27 mouse cellular contexts compared by ENCODE assay signal in the genomic region with DNA sequence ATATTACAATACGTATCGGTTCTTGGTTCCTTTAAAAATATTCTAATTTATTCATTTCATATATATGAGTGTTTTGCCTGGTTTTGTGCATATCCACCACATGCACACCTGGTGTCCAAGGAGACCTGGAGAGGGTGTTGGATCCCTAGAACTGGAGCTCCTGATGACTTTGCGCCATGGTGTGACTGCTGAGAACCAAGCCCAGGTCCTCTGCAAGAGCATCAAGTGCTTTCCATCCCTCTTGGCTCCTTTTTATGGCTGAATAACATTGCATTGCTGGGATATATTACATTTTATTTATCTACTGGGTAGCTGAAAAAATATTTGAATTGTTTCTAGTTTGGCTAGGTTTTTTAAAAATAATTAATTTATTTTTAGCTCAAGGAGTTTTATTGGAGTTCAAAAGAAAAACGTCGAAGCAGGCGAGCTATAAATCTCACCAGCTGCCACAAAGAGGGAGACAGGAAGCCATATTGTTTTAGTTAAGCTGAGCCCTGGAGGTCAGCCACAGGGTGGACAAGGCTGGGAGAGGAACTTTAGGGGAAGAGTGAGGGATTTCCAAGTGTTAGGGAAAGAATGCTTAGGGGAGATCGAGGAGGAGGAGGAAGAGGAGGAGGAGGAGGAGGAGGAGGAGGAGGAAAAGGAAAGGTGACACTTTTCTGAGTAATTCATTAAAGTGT.
DNase-seq lines count a peak whose midpoint lies in the region; ATAC-seq and TF ChIP-seq lines count a peak whose summit lies in the region.
"Had no signal": no experiment of that assay in that cellular context is flagged by ENCODE, and none has a peak within 500 bp of the region (broad histone marks: within the 10 kb centered on the region; RNA-seq: fewer than 3 reads in every experiment).

No protein-coding gene starts in this region.

- no peaks in the 10 kb centered on the region for H3K9me3 ChIP-seq in lung, embryonic 14.5 days (ENCODE audit: low read depth, low read length)
- H3K9me3 ChIP-seq in embryonic facial prominence, embryonic 11.5 days (replicated peaks; ENCODE audit: control insufficient read depth, low read length): no peaks in the 10 kb centered on the region
- H3K9me3 ChIP-seq: embryonic facial prominence, embryonic 12.5 days; limb, embryonic 15.5 days; liver, embryonic 13.5 days; midbrain, embryonic 10.5 days; midbrain, embryonic 15.5 days had no signal

- H3K27ac ChIP-seq in lung, embryonic 14.5 days (ENCODE audit: low read depth): no peak overlapping the region
- no peak overlapping the region for H3K27ac ChIP-seq in embryonic facial prominence, embryonic 11.5 days (replicated peaks; ENCODE audit: low read depth, low read length)
- H3K27ac ChIP-seq: embryonic facial prominence, embryonic 12.5 days; gastrocnemius, adult 2 months; layer of hippocampus, adult 2 months; left cerebral cortex, adult 2 months; limb, embryonic 15.5 days; liver, embryonic 13.5 days; midbrain, embryonic 10.5 days; midbrain, embryonic 15.5 days had no signal

- no peak overlapping the region for H3K9ac ChIP-seq in lung, embryonic 14.5 days
- H3K9ac ChIP-seq in embryonic facial prominence, embryonic 11.5 days (replicated peaks; ENCODE audit: low read length): no peak overlapping the region
- H3K9ac ChIP-seq: embryonic facial prominence, embryonic 12.5 days; limb, embryonic 15.5 days; liver, embryonic 13.5 days; midbrain, embryonic 15.5 days had no signal

- H3K4me1 ChIP-seq in lung, embryonic 14.5 days (ENCODE audit: insufficient read depth): no peaks in the 10 kb centered on the region
- H3K4me1 ChIP-seq in embryonic facial prominence, embryonic 11.5 days (ENCODE audit: control insufficient read depth, insufficient read depth, low read length): no peaks in the 10 kb centered on the region
- H3K4me1 ChIP-seq: liver, embryonic 13.5 days; midbrain, embryonic 15.5 days had no signal

- ATAC-seq in lung, embryonic 14.5 days (ENCODE audit: insufficient read depth): no peak
- no peak for ATAC-seq in embryonic facial prominence, embryonic 11.5 days (replicated peaks; ENCODE audit: insufficient number of reproducible peaks, low FRiP score, low TSS enrichment, low read depth)
- no peak for ATAC-seq in monocyte, adult 5-6 weeks (replicated peaks; ENCODE audit: insufficient number of reproducible peaks, low FRiP score, low TSS enrichment, poor library complexity, severe bottlenecking)
- ATAC-seq: CD4-positive, CD25-positive, alpha-beta regulatory T cell, adult 4 months; forebrain, embryonic 14.5 days; hindbrain, embryonic 16.5 days; midbrain, embryonic 15.5 days had no signal

- 46% methylated on average over 7 of the region's 7 CpGs for WGBS in lung, embryonic 14.5 days
- 45% methylated on average over 7 of the region's 7 CpGs for WGBS in embryonic facial prominence, embryonic 11.5 days

- no peak overlapping the region for H3K4me2 ChIP-seq in lung, embryonic 14.5 days
- H3K4me2 ChIP-seq in embryonic facial prominence, embryonic 11.5 days (ENCODE audit: low read depth, low read length): no peak overlapping the region
- H3K4me2 ChIP-seq: embryonic facial prominence, embryonic 12.5 days; limb, embryonic 15.5 days; liver, embryonic 13.5 days; midbrain, embryonic 15.5 days had no signal

- DNase-seq in lung, embryonic 14.5 days: peak; percentile 21
- no peak for DNase-seq in lung, postnatal 10 days
- peak; percentile 47 for DNase-seq in embryonic facial prominence, embryonic 11.5 days (ENCODE audit: low spot score)
- peak; percentile 40 for DNase-seq in kidney, postnatal 14 days
- peak; percentile 50 for DNase-seq in mesoderm, embryonic 11.5 days (ENCODE audit: low read depth, low spot score)
- DNase-seq in gastrocnemius, postnatal 4 days (ENCODE audit: low spot score in 2 of 2): no peak
- DNase-seq in adrenal gland, postnatal 14 days: no peak
- DNase-seq: cerebellum, adult 9-10 months; cerebellum, postnatal 36 days; gastrocnemius, adult 2 months; gastrocnemius, postnatal 36 days; liver, embryonic 13.5 days; lung, adult 18-20 months; lung, postnatal 14 days; right cerebral cortex, adult 18-20 months; right cerebral cortex, postnatal 4 days; thymus, postnatal 4 days had no signal

- H3K4me3 ChIP-seq in lung, embryonic 14.5 days (ENCODE audit: low read depth, low read length): no peak overlapping the region
- H3K4me3 ChIP-seq in embryonic facial prominence, embryonic 11.5 days (ENCODE audit: low read depth, low read length): no peak overlapping the region
- H3K4me3 ChIP-seq: embryonic facial prominence, embryonic 12.5 days; gastrocnemius, adult 2 months; layer of hippocampus, adult 2 months; left cerebral cortex, adult 2 months; limb, embryonic 15.5 days; liver, embryonic 13.5 days; midbrain, embryonic 10.5 days; midbrain, embryonic 15.5 days had no signal

- no peaks in the 10 kb centered on the region for H3K36me3 ChIP-seq in lung, embryonic 14.5 days (ENCODE audit: insufficient read depth)
- no peaks in the 10 kb centered on the region for H3K36me3 ChIP-seq in embryonic facial prominence, embryonic 11.5 days (replicated peaks; ENCODE audit: control insufficient read depth, insufficient read depth, low read depth, low read length)
- H3K36me3 ChIP-seq: embryonic facial prominence, embryonic 12.5 days; limb, embryonic 15.5 days; liver, embryonic 13.5 days; midbrain, embryonic 10.5 days; midbrain, embryonic 15.5 days had no signal

- no peaks in the 10 kb centered on the region for H3K27me3 ChIP-seq in lung, embryonic 14.5 days (ENCODE audit: insufficient read depth, low read length)
- H3K27me3 ChIP-seq in embryonic facial prominence, embryonic 11.5 days (ENCODE audit: control insufficient read depth, insufficient read depth, low read length): no peaks in the 10 kb centered on the region
- H3K27me3 ChIP-seq: embryonic facial prominence, embryonic 12.5 days; limb, embryonic 15.5 days; liver, embryonic 13.5 days; midbrain, embryonic 15.5 days had no signal

- TF ChIP-seq CTCF in lung, embryonic 14.5 days (IDR thresholded peaks at IDR 0.05; ENCODE audit: low read depth): no peak

Comparison
In these comparisons a context has a peak if more than half of its experiments do, and no peak if none do; other contexts are left out.
1. DNase-seq: peak in lung, embryonic 14.5 days (single experiment), embryonic facial prominence, embryonic 11.5 days (single experiment), kidney, postnatal 14 days (single experiment) and mesoderm, embryonic 11.5 days (single experiment); none in lung, postnatal 10 days (single experiment), gastrocnemius, postnatal 4 days (0 of 2) and adrenal gland, postnatal 14 days (single experiment).